Mouse (Mus musculus) spleen, adult 18-20 months (tissue): ENCODE data around the gene Vgll3.

Experiments
- DNase-seq, 2 experiments: peaks; one replicate each; pipeline ENCODE4 v3.0.0; 2022; ENCODE audit warnings: mixed read lengths in 2 of 2

The Vgll3 gene

GRCm38 (mm10) chr16:65814918-65815881 is at the start of gene Vgll3:
TSS of gene Vgll3 (plus strand) at chr16:65815257.
- no peak for DNase-seq

GRCm38 (mm10) chr16:65765976-65766375 is 49.1 kb upstream of the Vgll3 start:
- DNase-seq, result no peak

GRCm38 (mm10) chr16:65785959-65786358 is 29.1 kb upstream of the Vgll3 start:
- no peak for DNase-seq

GRCm38 (mm10) chr16:65816059-65816458 is 1.0 kb downstream of the Vgll3 start:
- no peak for DNase-seq

- no peak for DNase-seq
These were observed 3.7 kb downstream of the Vgll3 start for GRCm38 (mm10) chr16:65818779-65819178.

- DNase-seq, result no peak
These were observed 5.7 kb downstream of the Vgll3 start for GRCm38 (mm10) chr16:65820803-65821202.

- DNase-seq, result no peak
These were observed 8.7 kb downstream of the Vgll3 start for GRCm38 (mm10) chr16:65823721-65824120.

- no peak for DNase-seq
These were observed 13.1 kb downstream of the Vgll3 start for GRCm38 (mm10) chr16:65828141-65828565.

- no peak for DNase-seq
These were observed 14.0 kb downstream of the Vgll3 start for GRCm38 (mm10) chr16:65829096-65829495.

GRCm38 (mm10) chr16:65834721-65835120 is 19.7 kb downstream of the Vgll3 start:
- no peak for DNase-seq

- no peak for DNase-seq
These were observed 35.1 kb downstream of the Vgll3 start for GRCm38 (mm10) chr16:65850126-65850525.

GRCm38 (mm10) chr16:65864471-65864870 is 49.4 kb downstream of the Vgll3 start:
- DNase-seq, result no peak

- DNase-seq, result no peak
These were observed 52.9 kb downstream of the Vgll3 start for GRCm38 (mm10) chr16:65867927-65868326.

- DNase-seq, result no peak
These were observed 53.9 kb downstream of the Vgll3 start for GRCm38 (mm10) chr16:65868933-65869332.

- DNase-seq, result no peak
These were observed 73.9 kb downstream of the Vgll3 start for GRCm38 (mm10) chr16:65888940-65889339.
